Mouse (Mus musculus) ES-CJ7 (cell line): ENCODE results near the gene Susd2.
A peak's percentile ranks its signal among the peaks of the same experiment; 100 is the strongest.

Experiments
- DNase-seq: peaks from one replicate; pipeline ENCODE4 v3.0.0; 2011; ENCODE audit warnings: low read depth, low spot score

The Susd2 gene

DNA sequence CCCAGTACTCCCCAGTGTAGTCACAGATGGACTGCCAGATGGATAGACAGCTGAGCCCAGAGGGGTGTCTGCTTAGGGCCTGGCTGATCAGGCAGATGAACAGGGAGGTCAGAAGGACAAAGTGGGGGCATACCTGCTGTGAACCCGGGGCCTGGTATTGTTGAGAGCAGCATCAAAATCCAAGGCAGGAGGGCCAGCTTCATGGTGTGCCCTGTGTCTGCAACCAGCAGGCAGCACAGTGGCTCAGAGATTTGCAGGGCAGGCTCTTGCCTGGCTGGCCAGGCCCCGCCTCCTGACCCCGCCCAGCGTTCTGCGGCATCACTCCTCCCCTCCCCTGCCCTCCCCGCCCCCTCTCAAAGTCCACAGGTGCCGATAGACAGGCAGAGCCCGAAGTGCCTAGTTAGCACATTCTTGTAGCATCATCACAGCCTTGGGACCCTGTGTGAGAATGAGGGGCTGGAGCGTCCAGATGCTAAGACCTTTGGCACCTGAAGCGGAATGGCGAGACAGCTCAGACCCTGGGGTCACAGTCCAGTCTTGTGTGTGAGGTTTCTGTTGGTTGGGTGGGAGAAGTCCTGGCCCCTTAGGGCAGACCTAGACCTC, at the start of gene Susd2:
Gene Susd2, minus strand, starts transcription at position 268 of the 603 bp plus-strand sequence.
- DNase-seq: peak; percentile 84

DNA sequence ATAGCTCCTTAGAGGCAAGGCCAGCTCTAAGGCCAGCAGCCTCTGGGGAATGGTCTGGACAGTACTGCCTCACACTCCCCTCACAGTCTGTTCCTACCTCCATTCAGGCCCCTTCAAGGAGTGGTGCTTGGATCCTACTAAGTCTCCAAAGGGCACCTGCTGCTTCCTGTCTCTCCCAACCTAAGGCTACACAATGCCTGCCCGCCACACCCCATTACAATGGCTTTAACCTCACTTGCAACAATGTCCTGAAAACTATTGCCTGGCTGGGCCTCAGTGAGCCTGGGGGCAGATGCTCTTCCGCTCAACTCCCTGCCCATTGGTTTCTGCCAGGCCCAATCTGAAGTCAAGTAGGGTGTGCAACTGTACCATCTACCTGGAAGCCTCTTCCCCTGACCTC, 44.8 kb upstream of the Susd2 start:
- DNase-seq: no peak

DNA sequence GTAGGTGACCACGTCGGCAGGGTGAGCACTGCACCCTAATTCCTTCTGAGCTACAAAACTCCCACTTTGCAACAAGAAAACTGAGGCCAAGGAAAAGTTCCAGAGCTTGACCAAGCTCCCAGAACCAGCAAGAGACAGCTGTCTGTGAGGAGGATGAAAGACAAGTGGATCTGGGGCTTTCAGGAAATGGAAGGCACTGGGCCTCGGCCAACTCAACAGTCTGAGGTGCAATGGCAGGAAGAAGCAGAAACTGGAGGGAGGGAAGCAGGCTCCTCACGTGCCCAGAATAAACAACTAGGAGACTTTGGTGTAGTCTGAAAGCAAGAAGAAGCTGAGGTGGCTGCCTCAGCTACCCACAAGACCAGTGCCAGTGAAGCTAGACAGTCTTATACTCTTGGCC, 42.9 kb upstream of the Susd2 start:
- DNase-seq: no peak

DNA sequence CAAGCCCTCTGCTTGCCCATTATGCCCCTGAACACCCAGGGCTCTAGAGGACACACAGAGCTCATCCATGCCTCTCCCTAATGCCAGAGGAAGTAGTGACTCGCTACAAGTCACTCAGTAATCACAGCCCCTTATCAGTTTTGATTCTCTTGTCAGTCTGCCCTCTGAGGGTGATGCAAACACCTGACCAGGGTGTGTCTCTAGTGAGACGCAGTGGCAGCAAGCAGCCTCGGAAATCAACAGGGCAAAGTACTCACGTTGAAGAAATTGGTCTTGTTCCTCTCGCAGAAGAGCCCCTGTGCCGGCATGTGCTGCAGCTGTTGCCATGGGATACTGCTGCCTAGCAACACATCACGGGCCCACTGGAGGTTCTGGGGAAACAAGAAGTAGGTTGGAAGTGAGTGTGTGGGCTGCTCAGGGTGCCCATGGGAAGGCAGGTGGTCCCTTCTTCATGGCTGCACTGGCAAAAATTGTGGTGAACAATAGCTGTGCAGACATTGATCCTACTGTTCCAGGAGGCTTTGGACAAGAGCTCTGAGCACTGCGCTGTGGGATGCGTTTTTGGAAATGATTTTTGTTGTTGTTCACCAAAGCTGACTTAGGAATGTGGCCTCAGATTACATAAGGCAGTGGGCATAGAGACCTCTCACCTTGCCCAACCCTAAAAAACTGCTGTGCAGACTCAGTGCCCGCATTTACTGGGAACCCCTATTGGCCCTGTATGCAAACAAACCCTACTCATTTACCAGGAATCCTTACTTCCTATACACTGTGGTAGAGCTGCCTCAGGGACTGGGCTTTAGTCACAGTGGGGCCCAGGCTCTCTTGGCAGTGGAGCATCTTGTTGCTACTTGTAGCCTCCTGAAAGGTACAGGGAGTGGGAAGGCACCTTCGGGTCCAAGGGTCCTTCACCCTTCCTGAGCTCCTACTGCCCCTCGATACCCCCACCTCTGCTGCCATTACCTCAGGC, 40.5 kb upstream of the Susd2 start:
- DNase-seq: peak; percentile 58

DNA sequence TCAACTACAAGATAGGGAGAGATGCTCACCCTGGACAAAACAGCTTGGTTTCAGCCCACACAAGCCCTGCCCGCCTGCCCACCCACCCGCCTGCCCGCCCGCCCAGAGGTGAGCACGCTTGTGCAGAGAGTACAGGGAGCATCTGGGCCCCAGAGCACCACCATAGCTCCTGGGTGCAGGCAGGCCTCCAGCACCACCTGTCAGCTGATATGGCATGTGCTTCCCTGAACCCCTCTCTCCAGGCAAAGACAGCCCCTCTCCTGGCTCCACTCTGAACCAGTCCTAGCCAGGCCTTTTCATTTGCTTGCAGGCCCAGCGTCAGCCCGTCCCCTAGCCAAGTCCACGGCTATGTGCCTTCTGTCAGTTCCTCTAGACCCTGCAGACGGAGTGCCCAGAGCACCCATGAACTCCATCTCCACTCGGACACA, 36.8 kb upstream of the Susd2 start:
- no peak for DNase-seq

DNA sequence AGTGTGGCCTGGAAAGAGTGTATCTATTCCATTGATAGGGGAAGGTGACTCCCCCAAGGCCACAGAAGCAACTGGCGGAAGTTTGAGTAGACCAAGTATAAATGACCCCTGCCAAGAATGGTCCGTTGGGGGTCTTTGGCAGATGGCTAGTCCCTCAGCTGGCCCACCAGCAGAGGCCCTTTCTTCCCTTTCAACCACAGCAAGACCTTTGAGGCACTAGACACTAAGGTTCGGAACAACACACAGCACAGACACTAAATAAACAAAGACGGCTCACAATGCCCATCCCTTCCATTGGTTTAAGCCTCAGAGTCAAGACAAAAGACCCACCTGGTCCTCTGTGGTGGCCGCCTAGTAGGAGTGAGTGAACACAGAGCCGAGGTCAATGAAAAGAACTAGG, 35.4 kb upstream of the Susd2 start:
- DNase-seq: no peak

DNA sequence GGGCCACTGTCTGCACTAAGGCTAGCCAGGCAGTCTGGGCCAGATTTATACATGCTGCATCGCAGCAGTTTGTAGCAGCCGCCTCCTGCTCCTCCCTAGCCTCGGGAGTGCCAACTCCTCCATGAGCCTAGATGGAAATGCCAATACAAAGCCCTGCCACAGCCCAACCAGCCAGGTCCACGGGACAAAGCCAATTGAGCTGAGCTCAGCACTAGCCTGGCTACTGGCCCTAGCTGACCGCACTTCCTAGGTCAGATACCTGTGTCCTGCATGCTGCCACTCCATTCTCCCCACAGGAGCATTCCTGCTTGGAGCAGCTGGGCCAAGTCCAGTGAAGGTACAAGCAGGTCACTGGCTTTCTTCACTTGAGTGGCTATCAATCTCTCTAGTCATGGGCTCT, 34.2 kb upstream of the Susd2 start:
- DNase-seq: no peak

DNA sequence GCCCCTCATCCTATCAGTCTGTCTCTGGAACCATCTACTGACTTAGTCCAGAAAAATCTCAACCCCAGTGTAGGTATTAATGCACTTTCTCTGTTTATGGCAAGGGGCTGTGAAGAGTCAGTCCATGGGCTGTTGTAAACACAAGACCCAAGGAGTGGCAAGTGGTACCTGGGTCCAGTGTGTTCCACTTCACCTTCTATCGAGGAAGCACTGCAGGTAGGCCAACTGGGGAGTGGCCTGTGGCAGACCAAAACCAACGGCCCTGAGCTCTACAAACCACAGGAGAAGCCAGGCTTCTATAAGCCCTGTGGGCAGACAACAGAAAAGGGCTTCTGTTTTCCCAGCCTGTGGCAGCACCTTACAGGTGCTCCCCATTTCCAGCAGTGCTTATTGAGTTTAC, 33.8 kb upstream of the Susd2 start:
- no peak for DNase-seq

DNA sequence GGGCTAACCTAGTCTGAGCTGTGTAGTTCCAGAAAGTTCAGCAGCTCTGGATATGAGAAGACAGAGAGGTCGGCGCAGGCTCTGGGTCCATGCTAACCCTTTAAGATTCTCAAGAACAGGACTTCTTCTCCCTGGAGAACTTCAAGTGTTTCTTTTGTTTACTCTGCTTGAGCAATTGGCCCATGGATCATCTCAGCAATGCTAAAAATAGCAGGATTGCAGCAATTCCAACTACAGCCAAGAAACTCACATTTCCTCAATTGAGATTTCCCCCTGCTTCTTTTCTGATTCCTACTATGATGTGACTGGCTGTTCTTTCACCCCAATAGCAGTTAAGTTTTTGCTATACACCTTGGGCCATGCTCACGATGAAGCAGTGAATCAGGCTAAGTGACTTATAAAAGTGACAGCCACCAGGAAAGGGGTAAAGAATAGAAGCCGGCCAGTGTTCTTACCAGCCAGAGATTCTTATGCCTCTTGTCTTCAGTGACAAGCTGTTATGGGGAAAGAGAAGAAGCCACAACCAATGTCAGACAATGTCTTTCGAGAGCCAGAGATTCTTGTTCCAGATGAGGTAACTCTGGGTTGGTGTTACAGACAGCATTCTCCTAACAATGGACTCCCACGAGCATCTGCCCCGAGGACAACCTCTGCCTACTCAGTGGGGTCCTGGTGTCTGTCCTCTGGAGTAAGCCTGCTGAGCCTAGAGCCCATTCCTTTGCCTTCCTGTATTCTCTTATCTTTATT, 33.2 kb upstream of the Susd2 start:
- no peak for DNase-seq

DNA sequence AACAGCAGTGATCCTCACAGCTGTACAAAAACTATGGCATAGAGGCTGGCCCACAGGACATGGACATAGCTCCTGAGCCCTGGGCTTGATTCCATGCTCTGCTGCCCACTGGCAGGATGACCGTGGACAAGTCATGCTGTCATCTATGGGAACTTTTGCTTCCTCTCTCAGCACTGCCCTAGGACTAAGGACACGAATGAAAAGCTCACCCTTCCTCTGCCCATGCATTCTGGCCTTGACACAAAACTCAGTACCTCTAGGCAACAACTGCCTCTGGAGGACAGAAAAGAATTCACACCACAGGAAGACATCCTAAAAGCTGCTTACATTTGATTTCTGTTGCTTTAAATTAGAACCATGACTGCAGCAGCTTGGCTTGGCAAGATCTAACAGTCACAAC, 32.5 kb upstream of the Susd2 start:
- no peak for DNase-seq

DNA sequence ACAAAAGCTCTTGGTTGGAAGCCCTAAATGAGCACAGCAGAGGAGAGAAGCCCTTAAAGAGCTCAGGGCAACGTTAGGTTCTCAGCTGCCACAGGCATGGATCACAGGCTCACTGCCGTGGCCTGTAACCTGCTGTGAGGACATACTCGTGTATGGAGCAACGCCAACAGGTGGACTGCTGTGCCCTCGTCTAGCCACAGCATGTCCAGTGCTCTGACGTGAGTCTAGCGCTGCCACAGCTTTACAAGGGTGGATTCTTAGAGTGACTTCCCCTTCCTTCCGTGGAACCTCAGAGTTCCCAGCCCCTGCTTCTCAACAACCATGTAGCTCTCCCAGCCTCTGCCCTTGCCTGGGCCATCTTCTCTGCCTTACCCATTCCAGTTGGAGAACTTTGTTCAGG, 31.8 kb upstream of the Susd2 start:
- no peak for DNase-seq

DNA sequence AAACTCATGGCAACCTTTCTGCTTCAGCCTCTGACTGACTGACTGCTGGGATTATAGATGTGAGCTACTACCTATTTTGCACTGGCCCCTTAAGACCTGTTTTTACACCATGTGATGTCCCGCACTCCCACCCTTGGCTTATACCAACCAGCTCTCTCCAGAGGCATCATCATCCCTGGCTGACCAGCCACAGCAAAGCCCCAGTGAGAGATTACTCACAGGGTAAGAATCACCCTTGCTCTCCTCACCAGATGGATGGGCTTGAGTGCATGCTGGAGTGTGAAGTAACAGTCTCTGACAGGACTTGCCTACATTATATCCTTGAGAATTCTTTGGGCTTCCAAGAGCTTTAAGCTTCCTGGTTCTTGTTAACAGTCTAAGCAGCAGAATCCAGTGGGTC, 26.1 kb upstream of the Susd2 start:
- DNase-seq: no peak

DNA sequence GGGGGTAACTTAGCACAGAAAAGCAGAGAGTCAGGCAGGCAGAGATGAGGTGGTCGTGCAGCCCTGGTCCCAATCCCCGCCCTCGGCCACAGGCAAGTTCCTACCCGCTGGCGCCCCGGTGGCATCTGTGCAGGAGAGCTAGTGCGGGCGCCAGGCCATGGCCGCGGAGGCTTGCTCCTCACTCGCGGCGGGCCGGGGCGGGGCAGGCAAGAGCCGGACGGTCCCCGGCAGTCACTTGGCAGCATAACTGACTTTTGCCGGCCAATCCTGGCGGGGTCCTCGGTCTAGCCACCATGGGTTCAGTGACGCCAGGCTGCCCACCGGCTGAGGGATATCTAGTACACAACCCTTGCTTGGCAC, 24.1 kb upstream of the Susd2 start:
- no peak for DNase-seq

DNA sequence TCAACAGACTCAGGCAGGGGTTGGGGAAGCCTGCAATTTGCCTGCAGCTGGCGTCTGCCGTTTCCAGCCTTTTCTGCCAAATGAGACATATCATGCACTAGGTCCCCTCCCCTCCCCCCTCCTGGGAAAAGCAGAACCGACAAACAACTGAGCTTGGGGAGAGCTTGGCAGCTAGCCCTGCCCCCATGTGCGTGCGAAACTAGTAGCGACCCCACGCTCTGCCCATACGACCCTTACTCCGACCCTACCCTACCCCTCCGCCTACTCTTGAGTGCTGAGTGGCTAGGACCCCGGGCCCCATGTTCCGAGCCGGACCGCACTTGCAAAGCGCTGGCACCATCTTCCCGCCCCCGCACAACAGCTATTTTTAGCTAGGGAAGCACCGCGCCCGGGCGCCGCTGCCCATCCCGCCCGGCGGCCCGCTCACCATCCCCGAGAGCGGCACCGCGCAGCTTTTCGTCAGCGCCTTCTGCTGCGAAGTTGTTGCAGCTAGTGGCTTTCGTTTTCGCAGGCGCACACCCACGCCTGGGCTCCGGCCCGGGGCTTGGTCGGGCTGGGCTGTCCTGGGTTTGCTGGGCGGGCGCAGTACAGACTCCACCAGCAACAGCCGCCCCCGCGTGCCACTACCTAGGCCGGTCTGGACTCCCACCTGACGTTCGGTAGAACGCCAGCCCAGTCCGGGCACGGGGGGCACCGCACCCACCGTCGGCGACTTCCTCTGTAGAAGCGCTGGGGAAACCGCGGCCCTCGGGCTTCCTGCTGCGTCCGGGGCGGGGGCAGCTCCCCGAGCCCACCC, 23.5 kb upstream of the Susd2 start:
- DNase-seq: no peak

DNA sequence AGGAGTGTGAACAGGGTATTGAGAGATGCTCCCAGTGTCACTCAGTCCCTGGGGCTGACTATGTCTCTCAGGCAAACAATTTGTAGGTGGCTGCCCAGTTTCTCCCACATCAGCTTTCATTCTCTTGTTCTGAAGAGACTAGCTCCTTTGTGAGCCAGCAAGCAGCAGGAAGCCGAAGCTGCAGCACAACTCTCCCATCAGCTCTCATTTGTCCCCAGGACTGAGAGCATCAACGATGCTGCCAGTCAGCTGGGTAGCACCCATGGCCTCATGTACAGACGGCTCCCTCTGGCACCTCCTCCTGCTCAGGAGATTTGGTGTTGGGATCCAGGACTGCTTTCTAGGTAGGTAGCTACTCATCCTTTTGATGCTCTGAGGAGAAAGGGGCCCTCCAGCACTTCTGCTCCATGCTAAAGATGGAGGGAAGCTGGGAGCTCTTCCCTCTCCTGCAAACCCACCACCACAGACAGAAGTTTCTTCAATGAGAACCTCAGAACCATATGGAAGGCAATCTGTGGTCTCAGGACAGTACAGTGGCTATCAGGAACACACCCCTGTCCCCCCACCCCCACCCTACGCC, 22.7 kb upstream of the Susd2 start:
- DNase-seq: no peak

DNA sequence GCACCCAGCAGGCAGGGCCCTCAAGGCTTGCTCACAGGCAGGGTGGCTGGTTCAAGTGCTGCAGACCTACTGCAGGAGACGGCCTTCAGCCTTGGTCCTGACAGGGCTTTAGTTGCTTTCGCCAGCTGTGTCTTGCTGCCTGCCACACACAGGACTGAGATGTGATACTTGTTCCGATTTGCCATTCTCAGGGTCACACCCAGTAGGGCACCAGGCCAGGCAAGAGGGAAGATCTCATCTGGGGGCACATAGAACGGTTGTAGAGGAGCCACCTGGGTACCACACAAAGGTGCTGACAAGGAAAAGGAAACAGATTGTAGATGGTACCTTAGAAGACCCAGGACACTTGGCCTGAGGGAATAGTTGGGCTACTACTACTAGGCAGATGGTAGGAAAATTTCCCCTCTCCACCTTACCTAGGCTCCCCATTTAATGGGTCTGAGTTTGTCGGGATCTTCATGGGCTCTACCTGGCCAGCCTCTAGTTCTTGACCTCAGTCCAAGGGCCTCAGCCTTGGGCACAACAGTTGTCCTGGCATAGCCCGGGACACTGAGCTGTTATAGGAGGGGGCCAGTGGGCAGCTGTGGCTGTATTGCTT, 21.0 kb upstream of the Susd2 start:
- no peak for DNase-seq

DNA sequence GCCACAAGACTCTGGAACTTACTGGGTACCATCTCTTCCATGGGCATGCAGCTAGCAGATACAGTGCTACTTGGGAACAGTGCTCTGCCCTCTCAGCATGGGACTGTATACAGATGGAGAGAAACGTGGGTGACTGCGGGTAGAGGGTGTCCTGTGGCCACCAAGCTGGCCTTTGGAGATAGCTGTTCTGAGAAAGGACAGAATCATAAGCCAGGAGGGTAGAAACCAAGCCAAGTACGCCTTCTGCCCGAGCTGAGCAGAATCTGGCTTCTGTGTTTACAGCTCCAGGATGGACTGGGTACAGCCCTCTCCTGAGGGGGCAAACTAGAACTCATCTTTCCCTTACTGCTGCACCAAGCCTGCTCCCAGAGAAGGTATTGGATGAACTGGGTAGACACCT, 18.8 kb upstream of the Susd2 start:
- no peak for DNase-seq

DNA sequence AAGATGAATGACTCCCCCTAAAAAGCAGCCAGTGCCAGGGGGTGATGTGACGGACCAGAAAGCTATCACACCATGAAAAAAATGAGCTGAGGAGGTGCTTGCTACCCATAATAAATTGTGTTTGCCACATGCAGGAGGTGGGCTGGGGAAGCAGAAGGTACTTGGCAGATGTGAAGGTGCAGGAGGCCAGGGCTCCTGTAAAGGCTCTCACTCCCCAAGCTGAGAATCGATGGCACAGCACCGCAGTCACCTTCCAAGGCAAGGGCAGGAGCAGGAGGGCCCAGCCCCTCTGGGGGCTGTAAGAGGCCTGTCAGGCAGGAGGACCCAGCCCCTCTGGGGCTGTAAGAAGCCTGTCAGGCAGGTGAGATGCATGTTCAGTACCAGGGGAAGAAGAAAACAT, 18.1 kb upstream of the Susd2 start:
- DNase-seq: no peak

DNA sequence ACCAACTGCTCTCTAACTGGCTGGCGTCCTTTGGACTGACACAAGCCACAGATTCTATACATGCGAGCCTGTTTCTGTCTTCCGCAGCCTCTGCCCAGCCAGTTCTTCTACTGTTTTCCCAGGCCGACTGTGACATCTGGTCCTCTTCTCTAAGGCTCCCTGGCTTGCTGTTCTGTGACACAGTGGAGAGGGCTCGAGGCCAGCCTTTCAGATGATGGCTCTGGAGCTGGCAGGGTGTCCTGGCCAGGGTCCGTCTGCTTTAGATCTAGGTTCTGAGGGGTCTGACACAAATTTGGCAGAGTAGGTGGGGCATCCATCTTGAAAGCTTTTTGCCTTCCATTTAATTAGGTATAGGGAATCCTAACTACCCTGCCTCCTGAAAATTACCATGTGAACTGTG, 17.6 kb upstream of the Susd2 start:
- no peak for DNase-seq

DNA sequence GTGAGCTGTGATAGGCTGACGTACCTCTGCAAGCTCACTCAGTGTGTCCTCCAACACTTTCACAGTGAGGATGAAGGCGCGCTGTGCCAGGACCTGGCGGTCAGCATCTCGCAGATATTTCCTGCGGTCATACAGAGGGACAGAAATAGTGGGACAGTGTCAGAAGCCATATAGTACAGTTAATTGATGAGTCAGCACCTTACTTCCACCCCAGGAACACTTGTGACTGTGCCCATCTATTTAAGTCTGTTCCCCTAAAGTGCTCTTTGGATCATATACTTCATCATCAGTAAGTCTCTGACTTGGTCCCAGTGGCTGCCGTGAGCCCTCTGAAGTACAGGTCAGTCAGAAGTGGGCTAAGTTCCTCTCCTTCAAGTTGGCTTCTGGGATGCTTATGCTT, 14.0 kb upstream of the Susd2 start:
- no peak for DNase-seq

DNA sequence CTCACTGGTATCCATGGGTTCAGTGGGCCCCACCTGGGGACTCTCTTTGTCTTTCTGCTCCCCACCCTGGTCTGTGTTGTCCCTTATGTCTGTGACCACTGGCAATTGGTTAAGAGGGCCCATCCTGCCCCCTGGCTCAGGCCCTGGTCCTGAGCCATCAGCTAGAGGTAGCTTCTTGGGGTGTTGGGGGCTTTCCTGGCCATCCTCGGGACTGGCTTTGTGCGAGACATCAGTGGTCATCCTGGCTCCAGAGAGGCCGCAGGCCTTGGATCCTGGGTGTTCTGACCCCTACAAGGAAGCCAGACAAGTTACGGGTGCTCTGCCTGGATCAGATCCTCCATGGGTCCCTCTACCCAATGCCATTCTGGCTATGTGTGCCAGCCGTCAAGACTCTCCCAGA, 13.4 kb upstream of the Susd2 start:
- no peak for DNase-seq
